Mouse (Mus musculus) spleen, adult 2 months (tissue): ENCODE measurements around the gene Gnptab. TPM values are rescaled to one million over a fixed set of nuclear protein-coding genes. Genes with fewer than 3 reads are reported as not detected.
"Not testable (repeated sequence)": the region's sequence is repeated elsewhere in the genome, so short reads cannot be mapped to it uniquely, and the experiment has no call there.

Source experiments
- DNase-seq, 2 experiments: peaks; one replicate each; pipeline versions ENCODE4 v3.0.0 to v3.0.0-alpha.2; 2012 to 2021; ENCODE audit warnings: low spot score in 2 of 2, low read depth in 1 of 2
- H3K27ac ChIP-seq: fragments of 200-500 bp; 2 replicates; pipeline ENCODE4 v1.5.1; 2012; ENCODE audit warnings: low read length, inconsistent platforms; ENCODE audit not compliant: insufficient read depth
- H3K27me3 ChIP-seq: fragments of 200-500 bp; 2 replicates; pipeline ENCODE4 v1.6.1; 2012; ENCODE audit warnings: mild to moderate bottlenecking, moderate library complexity, low read length, inconsistent platforms; ENCODE audit not compliant: control insufficient read depth, insufficient read depth
- H3K36me3 ChIP-seq: fragments of 200-500 bp; 2 replicates; pipeline ENCODE4 v1.6.1; 2012; ENCODE audit warnings: mild to moderate bottlenecking, low read length, inconsistent platforms; ENCODE audit not compliant: control insufficient read depth, insufficient read depth
- H3K4me1 ChIP-seq: fragments of 200-500 bp; 2 replicates; pipeline ENCODE4 v1.6.1; 2011; ENCODE audit warnings: inconsistent platforms; ENCODE audit not compliant: control insufficient read depth, insufficient read depth, insufficient read length
- H3K4me3 ChIP-seq: fragments of 200-500 bp; 2 replicates; pipeline ENCODE4 v1.5.1; 2011; ENCODE audit warnings: mild to moderate bottlenecking, inconsistent platforms; ENCODE audit not compliant: insufficient read depth, insufficient read length; ENCODE audit errors: extremely low read depth
- CTCF ChIP-seq: fragments of 200-500 bp; IDR thresholded peaks from 2 replicates; pipeline ENCODE4 v1.5.1; 2011; ENCODE audit warnings: mild to moderate bottlenecking, inconsistent platforms; ENCODE audit not compliant: insufficient read depth, insufficient read length, insufficient replicate concordance; ENCODE audit errors: extremely low read depth
- POLR2A ChIP-seq: fragments of 200-500 bp; IDR thresholded peaks from 2 replicates; pipeline ENCODE4 v1.6.1; 2011; ENCODE audit warnings: low read depth, low read length, inconsistent platforms
- WGBS: fragments of 180-500 bp; shearing (Covaris S2); methylation state at CpG from one replicate; pipeline ENCODE4 v1.1.7; 2018; 5-methylcytosine and 5-hydroxymethylcytosine counted together
- polyA plus RNA-seq: library from polyadenylated mRNA; depleted of rRNA; stranded (reverse); fragments of >200 nt; gene quantifications from 2 replicates; pipeline ENCODE4 v1.2.3, GENCODE M21; 2012

Gene Gnptab
- polyA plus RNA-seq, 1 experiment: 6.8 TPM

DNA sequence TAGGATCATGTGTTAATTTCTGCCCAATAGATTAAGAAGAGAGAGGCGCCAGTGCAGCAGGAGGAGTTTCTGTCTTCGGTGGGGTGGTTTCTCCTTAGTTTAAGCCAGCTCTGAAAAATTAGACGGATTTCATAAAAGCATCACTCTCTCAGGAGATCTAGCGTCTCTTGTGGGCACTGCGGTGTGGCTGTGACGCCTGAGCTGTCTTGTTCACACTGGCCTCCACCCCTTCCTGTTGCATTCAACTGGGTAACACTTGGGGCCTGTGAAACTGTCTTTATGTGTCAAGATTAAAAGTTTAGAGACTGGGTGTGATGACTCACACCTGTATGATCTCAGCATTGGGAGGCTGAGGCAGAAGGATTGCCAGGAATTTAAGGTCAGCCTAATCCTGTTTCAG is 49.1 kb downstream of the Gnptab start:
- Histone ChIP-seq H3K27ac (0 out of 2 replicates have a peak overlapping the region, but pooled peaks have one; percentile 0), H3K36me3 (peaks cover 29% of the 10 kb centered on the region), H3K4me1 (no peaks in the 10 kb centered on the region), H3K27me3 (no peaks in the 10 kb centered on the region), H3K4me3 (no peak overlapping the region)
- WGBS: 84% methylated on average over 6 of the region's 6 CpGs
- peak in 1 of 2 experiments; percentile 23 for DNase-seq
- TF ChIP-seq CTCF (no peak), POLR2A (no peak)

DNA sequence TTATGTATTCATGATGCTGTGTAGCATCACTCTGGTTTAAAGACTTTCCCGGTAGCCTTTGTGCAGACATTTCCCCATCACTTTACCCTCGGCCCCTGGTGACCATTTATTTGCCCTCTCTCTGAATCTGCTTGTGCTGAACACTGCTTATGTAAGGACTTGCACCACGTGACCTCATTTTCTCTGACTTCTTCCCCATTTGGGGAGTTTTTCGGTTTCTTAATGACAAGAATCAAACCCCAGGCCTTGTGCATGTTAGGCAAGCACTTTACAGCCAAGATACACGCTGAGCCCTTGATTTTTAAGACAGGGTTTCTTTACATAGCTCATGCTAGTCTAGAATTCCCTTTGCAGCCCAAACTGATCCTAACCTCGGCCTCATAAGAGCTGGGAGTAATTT is 62.3 kb downstream of the Gnptab start:
- H3K27ac ChIP-seq: no peak overlapping the region; the same call in 1 of the 2 replicates
- peaks cover 37% of the 10 kb centered on the region for H3K36me3 ChIP-seq
- H3K4me3 ChIP-seq: no peak overlapping the region
- no peaks in the 10 kb centered on the region for H3K4me1 ChIP-seq
- TF ChIP-seq CTCF (no peak), POLR2A (no peak)
- no peak for DNase-seq
- H3K27me3 ChIP-seq: no peaks in the 10 kb centered on the region
- WGBS: 71% methylated on average over 6 of the region's 6 CpGs

DNA sequence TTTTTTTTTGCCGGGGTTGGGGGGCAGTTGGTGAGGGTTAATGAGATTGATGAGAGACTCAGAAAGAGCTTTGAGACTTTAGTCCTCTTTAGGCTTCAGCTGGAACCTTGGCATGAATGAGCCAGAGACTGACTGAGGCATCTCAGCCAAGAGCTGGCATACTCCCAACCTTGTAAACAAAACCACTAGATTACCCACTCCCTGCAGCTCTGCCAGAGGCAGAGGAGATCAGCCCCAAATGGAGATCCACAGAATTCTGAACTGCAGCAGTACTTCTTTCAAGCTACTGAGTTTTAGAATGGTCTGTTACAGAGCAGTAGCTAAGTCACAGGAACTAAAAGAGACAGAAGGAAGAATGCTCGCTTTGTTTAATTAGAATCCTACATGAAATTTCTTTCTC is 72.3 kb downstream of the Gnptab start:
- H3K36me3 ChIP-seq: no peaks in the 10 kb centered on the region; the same call in 1 of the 2 replicates
- no peak overlapping the region for H3K4me3 ChIP-seq
- H3K27ac ChIP-seq: no peak overlapping the region
- no peak for DNase-seq
- no peaks in the 10 kb centered on the region for H3K27me3 ChIP-seq
- TF ChIP-seq CTCF (no peak), POLR2A (no peak)
- 83% methylated on average over 2 of the region's 2 CpGs for WGBS
- H3K4me1 ChIP-seq: no peaks in the 10 kb centered on the region

DNA sequence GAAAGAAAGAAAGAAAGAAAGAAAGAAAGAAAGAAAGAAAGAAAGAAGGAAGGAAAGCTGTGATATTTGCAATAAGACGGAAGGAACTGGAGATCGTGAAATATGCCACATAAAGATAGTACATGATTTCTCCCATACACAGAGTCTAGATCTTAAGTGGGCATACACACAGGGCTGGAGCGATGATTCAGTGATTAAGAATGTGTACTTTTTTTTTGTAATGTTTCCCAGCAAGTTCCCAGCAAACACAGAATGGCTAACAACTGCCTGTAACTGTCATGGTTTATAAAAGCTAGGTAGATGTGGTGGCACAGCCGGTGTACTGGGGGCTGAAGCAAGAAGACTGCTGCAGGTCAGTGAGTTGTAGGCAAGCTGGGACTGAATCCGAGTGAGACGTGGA is 73.1 kb downstream of the Gnptab start:
- Histone ChIP-seq H3K4me1 (no peaks in the 10 kb centered on the region), H3K36me3 (no peaks in the 10 kb centered on the region), H3K4me3 (no peak overlapping the region), H3K27ac (no peak overlapping the region), H3K27me3 (no peaks in the 10 kb centered on the region)
- no peak for DNase-seq
- TF ChIP-seq CTCF: no peak
- TF ChIP-seq POLR2A: no peak
- WGBS: 91% methylated on average over 6 of the region's 6 CpGs

DNA sequence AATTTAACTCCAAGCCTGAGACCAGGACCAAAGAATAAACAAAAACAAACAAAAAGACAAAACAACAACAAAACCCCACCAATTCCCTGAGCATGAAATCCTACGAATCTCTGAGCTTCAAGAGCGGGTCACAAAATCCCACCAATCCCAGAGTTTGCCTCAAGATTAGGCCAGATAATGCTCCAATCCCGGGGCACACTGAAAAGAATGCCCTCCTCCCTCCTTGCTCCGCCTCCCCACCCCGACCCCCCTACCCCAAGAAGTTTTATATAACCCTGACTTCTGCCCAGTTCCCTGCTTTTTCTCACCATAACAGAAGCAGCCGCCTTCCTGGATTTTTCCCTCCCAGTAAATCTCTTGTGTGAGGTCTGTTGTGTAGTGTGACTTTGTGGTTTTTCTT is 78.9 kb downstream of the Gnptab start:
- no peak for DNase-seq
- Histone ChIP-seq H3K4me3 (no peak overlapping the region), H3K27me3 (no peaks in the 10 kb centered on the region), H3K4me1 (no peaks in the 10 kb centered on the region), H3K36me3 (no peaks in the 10 kb centered on the region), H3K27ac (no peak overlapping the region)
- TF ChIP-seq POLR2A (no peak), CTCF (no peak)
- 55% methylated on average over 6 of the region's 6 CpGs for WGBS

DNA sequence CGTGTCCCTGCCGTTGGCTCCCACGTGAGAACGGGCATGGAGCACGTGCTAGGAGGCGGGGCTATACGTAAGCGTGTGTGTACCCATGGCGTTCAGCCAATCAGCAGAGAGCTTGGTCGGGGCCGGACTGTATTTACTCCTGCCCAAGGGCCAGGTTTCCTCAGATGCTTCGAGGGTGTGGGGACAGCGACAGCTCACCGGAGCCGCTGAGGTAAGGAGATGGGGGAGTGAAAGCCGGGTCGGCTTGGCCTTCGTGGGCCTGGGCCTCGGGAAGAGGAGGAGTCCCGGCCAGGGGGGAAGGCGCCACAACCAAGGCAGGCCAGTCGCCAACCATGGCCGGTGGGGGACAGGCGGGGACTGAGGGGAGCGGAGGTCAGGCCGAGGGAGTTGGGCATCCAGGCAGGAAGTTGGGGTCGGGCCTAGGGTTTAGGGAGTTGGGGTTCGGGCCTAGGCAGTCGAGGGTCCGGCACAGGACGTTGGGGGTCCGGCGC is 80.6 kb downstream of the Gnptab start, which contains the start of gene Sycp3:
TSS of gene Sycp3 (plus strand) at position 68 of the 491 bp plus-strand sequence.
- WGBS: 92% methylated on average over 33 of the region's 33 CpGs
- DNase-seq: no peak

DNA sequence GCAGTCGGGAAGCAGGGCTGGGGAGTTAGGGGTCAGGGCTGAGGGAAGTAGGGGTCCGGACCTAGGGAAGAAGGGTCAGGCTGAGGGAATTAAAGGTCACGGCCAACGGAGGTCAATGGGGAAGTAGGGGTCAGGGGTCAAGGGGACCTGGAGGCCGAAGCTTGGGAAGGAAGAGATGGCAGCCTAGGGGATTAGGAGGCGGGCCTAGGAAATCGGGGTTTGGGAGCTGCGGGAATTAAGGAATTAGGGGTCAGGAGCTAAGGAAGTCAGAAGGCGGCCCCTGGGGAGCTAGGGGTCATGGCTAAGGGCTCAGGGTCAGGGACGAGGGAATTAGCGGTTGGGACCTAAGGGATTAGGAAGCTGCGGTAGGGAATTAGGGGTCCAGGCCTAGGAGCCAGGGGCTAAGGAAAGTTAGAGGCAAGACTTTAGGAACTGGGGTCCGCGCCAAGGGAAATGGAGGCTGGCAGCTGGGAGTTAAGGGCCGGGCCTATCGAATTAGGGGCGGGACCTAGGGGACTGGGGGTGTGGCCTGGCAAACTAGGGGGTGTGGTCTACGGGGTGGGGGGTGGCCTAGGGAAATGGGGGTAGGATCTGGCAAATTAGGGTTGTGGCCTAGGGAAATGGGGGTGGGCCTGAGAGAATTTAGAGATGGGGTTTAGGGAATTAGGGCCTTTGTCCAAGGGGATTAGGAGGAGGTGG is 81.3 kb downstream of the Gnptab start:
- no peak for DNase-seq
- no peak overlapping the region for H3K4me3 ChIP-seq
- H3K4me1 ChIP-seq: no peaks in the 10 kb centered on the region
- H3K27ac ChIP-seq: no peak overlapping the region
- 92% methylated on average over 18 of the region's 18 CpGs for WGBS
- TF ChIP-seq CTCF: no peak
- TF ChIP-seq POLR2A: no peak
- H3K36me3 ChIP-seq: no peaks in the 10 kb centered on the region
- no peaks in the 10 kb centered on the region for H3K27me3 ChIP-seq

More for the DNA sequence above, 80.6 kb downstream of the Gnptab start, which contains the start of gene Sycp3:
- Histone ChIP-seq H3K36me3 (no peaks in the 10 kb centered on the region), H3K4me1 (no peaks in the 10 kb centered on the region), H3K27ac (no peak within 1 kb of the TSS), H3K4me3 (no peak within 1 kb of the TSS), H3K27me3 (no peaks in the 10 kb centered on the region)
- TF ChIP-seq CTCF (no peak), POLR2A (no peak)

DNA sequence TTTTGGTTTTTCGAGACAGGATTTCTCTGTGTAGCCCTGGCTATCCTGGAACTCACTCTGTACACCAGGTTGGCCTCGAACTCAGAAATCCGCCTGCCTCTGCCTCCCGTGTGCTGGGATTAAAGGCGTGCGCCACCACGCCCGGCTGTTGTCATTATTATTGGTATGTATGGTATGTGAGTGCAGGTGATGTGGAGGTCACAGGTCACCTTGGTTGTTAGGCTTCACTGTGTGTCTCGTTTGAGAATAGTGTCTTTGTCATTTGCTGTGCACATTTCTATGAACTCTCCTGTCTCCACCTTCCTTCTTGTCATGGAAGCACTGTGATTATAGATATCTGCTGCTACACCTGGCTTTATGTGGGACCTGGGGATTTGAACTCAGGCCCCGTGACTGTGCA is 103.9 kb downstream of the Gnptab start:
- not testable (repeated sequence) for H3K4me1 ChIP-seq, DNase-seq, H3K27me3 ChIP-seq, H3K27ac ChIP-seq, H3K4me3 ChIP-seq, H3K36me3 ChIP-seq
- 93% methylated on average over 10 of the region's 10 CpGs for WGBS
